Mouse (Mus musculus) ovary, postnatal 36 days (tissue): ENCODE data around the gene Gm11127.
A peak's percentile ranks its signal among the peaks of the same experiment; 100 is the strongest.
"Not testable (repeated sequence)": the region's sequence is repeated elsewhere in the genome, so short reads cannot be mapped to it uniquely, and the experiment has no call there.

Experiments used
- DNase-seq: peaks from one replicate; pipeline ENCODE4 v3.0.0; 2022; ENCODE audit warnings: low spot score, mixed read lengths

Gm11127 gene

DNA sequence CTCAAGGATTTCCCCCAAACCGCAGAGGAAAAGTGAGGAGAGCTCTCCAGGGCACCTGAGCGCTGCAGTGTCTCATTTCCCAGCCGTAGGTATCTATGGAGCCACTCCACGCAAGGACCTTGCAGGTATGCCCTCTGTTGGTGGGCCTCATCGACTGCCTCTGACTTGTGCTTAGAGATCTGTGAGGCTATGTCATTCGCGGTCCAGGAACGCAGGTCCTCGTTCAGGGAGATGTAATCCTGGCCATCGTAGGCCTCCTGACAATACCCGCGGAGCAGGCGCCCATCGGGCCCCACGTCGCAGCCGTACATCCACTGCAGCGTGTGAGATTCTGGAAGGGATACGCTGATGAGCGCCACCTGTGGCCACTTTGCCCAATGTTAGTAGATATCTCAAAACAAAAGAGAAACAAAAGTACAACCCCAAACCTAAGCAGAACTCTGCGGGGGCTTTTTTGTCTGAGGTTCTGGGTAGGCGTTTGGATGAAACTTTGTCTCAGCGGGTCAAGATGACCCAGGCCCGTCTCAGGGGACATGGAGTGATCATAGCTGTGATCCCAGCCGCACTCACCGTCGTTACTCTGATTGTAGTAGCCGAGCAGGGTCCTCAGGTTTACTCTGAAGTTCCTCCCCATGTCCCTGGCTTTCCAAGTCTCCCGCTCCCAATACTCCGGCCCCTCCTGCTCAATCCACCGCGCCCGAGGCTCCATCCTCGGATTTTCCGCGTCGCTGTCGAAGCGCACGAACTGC is 26.4 kb downstream of the Gm11127 start:
- DNase-seq, result peak; percentile 49

DNA sequence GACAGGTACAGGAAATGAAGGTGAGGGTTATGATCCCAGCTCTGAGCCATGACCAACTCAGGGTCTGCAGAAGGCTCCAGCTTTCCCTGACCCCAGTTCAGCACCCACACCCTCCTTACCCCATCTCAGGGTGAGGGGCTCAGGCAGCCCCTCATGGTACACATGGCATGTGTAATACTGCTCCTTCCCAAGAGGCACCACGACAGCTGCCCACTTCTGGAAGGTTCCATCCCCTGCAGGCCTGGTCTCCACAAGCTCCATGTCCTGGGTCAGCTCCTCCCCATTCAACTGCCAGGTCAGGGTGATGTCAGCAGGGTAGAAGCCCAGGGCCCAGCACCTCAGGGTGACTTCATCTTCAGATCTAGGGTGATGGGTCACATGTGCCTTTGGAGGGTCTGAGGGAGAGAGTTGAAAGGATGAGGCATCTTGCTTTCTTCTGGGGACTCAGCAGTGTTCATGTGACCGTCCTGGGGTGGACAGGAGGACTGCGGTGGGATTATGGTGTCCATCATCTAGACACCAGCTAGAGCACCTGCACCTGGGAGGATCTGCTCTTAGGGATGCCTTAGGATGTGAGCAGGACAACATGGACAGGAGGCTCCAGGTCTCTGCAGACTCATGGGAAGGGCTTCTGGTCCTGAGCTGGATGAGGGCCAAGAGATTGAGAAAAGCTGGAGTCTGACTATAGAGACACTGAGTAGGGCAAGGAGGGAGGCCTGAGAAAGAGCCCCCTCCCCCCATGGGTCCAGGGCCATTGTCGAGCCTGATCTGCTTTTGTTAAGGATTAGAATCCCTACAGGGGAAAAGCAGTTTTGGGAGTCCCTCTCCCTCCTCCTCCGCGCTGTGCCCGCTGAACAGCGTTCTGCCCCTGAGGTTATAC is 27.2 kb downstream of the Gm11127 start:
- not testable (repeated sequence) for DNase-seq

DNA sequence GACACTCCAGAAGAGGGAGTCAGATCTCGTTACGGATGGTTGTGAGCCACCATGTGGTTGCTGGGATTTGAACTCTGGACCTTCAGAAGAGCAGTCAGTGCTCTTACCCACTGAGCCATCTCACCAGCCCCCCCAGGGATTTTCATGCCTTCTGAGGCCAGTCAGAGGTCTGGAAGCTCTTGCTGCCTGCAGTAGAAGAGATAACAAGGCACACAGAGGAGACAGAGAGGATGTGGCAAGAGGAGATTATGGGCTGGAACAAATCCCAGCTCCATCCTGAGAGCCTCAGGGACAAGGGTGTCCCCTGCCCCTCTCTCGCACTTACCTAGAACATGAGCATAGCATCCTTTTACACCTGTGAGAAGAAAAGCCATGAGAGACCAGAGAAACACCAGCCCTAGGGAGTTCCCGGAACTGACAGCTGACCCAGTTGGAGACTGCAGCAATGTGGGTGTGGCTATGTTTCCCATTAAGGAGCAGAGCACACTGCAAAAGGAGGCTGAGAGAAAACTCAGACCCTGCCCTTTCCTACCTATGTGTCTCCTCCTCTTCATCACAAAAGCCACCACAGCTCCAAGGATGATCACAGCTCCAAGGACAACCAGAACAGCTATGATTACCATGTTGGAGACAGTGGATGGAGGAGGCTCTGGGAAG is 28.0 kb downstream of the Gm11127 start:
- not testable (repeated sequence) for DNase-seq

DNA sequence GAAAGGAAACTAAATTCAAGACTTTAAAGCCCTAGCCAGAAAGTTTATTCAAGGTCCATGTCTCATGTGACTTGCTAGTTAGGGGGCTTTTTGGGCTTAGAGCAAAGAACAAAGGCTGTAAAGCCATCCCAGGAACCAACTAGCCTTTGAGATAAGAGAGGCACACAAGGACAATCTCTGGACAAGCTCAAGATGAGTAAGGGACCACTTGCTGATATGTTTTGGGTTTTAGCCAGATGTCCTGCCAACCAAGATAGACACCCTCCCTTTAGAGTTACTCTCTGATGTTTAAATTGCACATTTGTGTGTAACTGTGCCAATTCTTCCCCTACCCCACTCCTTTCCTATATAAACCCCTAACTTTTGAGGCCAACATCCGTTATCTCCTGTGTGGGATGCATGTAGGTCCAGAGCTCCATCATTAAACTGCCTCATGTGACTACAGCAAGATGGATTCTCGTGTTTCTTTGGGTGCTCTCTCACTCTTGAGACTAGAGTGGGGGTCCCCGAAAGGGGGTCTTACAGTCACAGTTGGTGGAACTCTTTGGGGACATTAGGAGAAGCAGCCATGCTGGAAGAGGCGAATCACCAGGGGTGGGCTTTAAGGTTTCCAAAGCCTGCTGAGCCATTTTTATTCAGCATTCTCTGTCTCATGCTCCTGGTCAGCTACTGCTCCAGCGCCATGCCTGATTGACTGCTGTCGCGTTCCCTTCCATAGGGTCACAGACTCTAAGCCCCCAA is 29.1 kb downstream of the Gm11127 start:
- DNase-seq, result no peak

DNA sequence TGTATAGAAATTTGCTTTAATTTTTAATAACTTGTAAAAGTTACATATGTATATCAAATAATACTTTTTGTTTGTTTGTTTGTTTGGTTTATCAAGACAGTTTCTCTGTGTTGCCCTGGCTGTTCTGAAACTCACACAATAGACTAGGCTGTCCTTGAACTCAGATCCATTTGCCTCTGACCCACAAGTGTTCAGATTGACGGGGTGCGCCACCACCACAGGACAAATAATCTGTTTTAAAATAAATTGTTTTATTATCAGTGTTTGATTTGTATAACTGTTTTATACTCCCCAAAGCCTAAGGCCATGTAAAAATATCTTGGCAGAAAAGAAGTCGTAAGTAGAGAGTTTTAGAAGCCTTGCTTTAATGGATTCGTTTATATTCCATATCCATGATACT is 30.5 kb downstream of the Gm11127 start:
- no peak for DNase-seq

DNA sequence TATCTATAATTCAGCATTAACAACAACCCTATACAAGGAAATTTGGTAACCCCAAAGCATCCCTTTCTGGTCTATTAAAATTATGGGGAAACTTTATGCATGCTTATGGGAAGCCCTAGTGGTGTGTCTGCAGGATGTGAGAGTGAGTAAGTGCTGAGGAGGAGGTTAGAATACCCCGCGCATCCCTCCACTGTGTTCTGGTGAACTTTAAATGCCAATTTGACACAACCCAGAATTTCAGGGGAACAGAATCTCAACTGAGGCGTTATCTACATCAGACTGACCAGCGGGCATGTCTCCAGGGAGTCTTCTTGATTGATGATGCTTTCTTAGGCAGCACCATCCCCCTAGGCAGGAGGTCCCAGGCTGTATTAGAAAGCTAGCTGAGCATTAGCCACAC is 32.3 kb downstream of the Gm11127 start:
- DNase-seq, result no peak

DNA sequence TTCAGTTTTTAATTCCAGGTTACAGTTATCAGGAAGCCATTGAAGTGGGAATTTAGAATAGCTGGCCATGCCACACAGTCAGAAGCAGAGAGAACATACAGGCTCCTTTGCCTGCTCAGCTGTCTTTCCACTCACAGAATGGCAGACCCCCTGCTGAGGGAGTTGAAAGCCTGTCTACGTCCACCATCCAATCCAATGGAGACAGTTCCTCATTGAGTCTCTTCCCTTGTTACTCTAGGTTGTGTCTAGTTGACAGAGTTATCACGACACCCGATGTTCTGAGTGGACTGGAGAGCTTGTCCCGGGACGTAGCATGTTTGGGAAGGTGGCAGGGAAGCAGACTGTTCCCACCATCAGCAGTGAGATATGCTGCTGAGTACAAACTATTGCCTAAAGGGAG is 33.0 kb downstream of the Gm11127 start:
- no peak for DNase-seq

DNA sequence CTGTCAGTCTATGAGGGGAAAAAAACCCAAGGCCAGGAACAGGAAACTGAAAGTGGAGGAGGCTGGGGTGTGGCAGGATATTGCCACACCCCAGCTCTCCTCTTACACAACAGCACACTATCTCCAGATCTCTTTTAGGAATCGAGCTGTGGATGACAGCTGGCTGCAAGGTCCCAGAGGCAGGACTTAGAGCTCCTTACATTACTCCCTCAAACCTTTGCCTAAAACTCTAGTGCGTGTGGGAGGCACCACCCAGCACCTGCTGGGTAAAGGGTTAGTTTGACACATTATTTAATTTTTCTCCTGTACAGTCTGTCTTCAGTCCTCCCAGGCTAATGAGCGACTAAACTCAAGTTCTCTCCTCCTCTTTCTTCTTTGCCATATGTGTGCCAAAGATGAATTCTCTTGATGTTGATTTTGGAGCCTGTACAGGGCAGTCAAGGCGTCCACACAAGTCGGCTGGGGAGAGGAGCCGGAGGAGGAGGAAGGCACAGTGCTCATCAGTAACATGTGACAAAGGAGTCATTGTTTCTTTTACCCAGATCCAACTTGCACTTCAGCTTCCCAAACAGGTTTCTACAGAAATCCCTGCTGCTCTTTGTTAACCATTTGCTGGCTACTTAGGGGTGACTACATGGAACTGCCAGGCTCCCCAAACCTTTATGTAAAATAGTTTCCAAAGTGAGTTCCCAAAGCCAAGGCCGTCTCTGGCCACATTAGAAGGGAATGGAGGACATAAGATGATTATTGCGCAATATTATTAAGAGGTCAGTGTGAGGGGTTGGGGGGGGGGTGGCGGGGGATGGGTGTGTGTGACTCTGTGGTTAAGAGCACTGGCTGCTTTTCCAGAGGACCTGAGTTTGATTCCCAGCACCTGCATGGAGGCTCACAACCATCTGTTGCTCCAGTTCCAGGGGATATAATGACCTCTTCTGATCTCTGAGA is 34.2 kb downstream of the Gm11127 start:
- DNase-seq, result no peak

DNA sequence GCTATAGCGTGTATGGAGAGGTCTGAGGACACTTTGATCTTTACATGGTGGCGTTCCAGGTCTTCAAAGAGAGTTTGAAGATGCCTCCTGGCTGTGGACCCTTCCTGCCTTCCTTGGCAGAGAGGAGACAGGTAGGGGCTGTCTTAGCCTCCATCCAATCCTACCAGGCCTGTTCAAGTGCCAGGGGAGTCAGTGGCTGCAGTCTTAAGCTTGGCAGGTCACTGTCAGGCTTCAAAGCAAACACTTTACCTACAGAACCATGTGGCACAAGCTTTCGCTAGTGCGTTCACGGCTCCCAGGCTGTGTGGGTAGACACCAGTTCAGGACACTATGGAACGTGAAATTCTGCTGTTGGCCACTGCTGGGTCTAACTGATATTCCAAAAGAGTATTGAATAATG is 35.2 kb downstream of the Gm11127 start:
- DNase-seq, result no peak

DNA sequence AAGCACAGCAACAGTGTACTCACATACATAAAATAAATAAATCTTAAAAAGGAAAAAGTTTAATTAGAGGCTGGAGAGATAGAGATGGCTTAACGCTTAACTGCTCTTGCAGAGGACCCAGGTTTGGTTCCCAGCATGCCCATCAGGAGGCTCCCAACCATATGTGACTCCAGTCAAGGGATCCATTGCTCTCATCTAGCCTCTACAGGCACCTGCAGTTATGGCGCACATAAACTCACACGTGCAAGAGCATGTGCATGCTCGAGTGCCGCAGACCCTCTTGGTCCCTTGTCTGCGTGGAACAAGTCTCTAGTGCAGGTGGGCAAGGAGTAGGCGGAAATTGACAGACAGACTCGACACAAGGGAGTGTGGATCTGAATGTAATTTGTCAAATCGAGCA is 36.1 kb downstream of the Gm11127 start:
- DNase-seq, result no peak

DNA sequence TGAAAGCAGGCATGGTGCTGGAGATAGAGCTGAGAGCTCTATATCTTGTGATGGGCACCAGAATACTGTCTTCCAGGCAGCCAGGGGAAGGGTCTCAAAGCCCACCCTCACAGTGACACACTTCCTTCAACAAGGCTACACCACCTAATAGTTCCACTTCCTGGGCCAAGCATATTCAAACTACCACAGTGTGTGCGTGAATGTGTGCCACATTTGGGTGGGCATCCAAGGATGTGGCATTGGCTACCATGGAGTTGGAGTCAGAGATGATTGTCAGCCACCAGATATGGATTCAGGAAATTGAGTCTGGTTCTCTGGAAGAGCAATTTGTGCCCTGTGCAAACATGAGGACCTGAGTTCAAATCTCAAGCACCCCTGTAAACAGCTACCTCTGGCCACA is 36.9 kb downstream of the Gm11127 start:
- DNase-seq, result no peak

DNA sequence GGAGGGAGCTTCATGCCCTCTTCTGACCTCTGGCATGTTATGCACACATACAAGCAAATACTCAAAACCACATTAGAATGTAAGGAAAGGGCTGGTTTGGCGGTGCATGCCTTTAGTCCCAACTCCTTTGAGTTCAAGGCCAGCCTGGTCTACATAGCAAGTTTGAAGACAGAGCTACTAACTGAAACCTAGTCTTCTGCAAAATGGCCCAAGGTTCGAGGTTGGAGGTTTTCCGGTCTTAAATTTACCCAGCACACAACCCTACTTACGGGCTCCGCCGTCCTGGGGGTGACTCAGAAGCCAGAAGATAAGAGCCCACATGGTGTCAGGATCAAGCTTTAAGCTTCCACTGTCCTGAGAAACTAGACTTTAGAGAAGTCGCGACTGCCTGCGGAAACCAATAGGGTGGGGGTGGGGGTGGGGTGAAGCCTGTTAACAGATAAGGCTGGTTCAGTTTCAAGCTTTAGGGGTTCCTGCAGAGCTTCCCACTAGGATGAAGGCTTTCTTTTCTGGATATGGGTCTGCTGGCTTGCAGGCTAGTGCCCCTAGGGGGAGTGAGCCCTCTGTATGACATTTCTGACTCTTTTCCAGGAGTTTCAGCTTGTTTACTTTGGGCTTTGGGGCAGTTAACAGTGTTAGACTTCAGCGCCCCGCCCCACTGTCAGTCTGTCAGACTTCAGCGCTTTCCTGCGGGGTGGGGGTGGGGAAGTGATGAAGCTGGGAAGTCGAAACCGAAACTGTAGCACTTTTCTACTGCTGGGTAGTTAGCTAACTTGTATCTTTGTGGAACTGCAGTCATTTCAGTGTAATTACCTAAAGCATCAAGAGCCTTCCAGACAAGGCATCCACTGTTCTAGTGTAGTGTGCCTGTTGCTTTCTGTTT is 37.7 kb downstream of the Gm11127 start, which contains the start of gene H2-T24:
Gene H2-T24 (minus strand): TSS at position 370 of the 883 bp plus-strand sequence.
- peak; percentile 63 for DNase-seq

DNA sequence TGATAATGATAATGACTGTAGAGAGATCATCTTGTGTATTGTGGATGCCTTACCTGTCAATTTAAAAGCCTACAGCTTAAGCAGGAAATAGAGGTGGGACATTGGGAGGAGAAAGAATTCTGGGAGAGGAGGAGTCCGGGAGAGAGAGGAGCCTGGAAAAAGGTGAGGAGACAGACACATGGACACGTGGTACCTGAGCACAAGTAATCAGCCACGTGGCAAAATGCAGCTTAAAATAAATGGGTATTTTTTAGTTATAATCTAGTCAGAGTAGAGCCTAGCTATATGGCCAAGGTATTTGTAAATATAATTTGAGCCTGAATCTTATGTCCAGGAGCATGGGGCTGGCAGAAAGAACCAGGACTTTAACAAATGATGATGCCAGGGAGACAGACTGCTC is 38.7 kb downstream of the Gm11127 start:
- DNase-seq, result no peak

DNA sequence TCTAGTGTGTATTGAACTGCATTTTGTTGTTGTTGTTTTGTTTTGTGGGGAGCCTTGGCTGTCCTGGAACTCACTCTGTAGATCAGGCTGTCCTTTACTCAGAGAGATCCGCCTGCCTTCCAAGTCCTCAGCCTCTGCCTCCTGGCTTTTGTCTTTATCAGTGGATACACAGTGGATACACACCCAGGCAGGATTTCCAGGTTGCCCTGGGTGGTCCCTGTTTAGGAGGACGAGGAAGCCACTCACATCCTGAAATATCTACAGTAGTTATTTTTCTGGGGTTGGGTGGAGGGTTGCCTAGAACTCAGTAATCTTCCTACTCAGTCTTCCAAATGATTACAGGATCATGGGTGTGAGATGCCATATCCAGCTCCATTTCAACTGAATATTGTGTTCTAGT is 39.2 kb downstream of the Gm11127 start:
- no peak for DNase-seq

DNA sequence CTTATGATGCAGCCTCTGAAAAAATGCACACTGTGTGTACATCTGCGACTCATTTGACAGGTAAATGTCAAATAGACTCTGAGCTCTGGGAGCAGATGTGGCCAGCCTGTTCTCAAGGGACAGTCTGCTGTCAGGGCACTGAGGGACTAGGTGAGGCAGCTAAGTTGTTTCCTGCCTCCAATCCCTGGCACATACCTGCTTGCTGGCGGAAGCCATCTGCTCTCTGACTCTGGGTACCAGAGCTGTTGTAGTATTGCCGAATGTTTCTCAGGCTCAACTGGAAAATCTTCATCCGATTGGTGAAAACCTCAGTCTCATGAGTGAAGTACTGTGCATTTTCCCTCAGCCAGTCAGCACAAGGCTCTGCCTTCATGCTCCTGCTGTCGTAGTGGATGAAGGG is 41.1 kb downstream of the Gm11127 start:
- no peak for DNase-seq

DNA sequence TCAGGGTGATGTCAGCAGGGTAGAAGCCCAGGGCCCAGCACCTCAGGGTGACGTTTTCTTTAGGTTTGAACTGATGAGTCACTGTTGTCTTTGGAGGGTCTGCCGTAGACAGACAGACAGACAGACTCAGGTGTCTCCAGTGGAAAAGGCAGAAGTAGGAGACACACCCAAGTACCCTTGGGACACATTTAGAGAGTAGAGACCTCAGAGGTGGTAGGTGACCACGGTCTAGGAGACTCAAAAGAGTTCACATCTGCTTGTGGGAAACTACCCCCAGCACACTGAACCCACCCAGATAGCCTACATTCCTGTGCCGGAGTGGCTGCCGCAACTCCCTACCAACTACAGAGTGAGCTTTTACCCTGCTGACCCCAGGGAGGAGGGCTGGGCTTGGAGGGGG is 43.2 kb downstream of the Gm11127 start:
- DNase-seq, result no peak
